Mouse (Mus musculus) fat pad, adult 2 months (tissue): Measurements from ENCODE around the gene Gramd1a.

Source experiments
- DNase-seq: peaks from one replicate; pipeline ENCODE4 v3.0.0-alpha.2; 2011; ENCODE audit warnings: low read depth, low spot score; ENCODE audit errors: extremely low read depth

Gene Gramd1a

GRCm38 (mm10) chr7:31097583-31098248 lies 58.0 kb downstream of the Gramd1a start:
- DNase-seq = no peak

- DNase-seq = no peak
These were observed 58.7 kb downstream of the Gramd1a start for GRCm38 (mm10) chr7:31096892-31097564.

DNA sequence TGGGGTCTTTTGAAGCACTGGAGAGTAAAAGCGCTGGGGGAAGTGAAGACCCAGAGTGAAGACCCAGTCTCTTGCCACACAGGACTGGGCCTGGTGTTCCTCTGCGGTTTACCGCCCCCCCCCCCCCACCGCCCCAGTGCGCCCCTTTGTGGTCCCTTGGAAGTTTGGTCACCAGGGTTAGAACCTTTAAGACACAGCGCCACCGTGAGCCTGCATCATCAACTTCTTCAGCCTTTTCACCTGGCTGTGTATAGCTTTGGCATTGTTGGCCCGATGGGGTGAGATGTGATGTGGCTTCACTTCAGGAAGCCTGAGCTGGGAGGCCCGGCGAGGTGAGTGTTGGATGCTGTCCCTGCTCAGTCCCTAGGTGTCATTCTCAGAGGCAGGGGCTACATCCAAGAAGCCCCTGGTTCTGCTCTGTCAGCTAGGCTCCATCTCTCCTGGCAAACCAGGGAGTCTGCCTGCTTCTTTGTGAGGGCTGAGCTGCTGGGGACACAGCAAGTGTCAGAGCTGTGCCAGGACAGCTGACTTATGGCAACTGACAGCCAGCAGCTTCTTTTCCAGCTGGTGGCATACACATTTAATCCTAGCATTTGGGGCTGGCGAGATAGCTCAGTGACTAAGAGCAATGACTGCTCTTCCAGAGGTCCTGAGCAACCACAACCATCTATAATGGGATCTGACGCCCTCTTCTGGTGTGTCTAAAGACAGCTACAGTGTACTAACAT lies 60.8 kb downstream of the Gramd1a start:
- DNase-seq = no peak

DNA sequence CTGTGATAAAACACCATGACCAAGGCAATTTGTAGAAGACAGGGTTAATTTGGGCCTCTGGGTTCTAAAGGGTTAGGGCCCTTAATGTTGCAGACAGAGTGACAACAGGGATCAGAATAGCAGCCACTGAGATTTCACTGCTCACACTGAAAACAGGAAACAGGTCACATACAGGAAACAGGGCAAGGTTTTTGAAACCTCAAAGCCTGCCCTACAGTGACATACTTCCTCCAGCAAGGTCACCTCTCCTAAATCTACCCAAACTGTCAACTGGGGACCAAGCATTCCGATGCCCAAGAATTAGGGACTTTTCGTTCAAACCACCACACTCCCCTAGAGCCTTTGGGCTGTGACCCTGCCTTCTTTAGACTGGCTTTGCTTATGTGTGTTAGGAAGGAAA lies 66.0 kb downstream of the Gramd1a start:
- DNase-seq = no peak

GRCm38 (mm10) chr7:31088206-31088605 lies 67.5 kb downstream of the Gramd1a start:
- no peak for DNase-seq

DNA sequence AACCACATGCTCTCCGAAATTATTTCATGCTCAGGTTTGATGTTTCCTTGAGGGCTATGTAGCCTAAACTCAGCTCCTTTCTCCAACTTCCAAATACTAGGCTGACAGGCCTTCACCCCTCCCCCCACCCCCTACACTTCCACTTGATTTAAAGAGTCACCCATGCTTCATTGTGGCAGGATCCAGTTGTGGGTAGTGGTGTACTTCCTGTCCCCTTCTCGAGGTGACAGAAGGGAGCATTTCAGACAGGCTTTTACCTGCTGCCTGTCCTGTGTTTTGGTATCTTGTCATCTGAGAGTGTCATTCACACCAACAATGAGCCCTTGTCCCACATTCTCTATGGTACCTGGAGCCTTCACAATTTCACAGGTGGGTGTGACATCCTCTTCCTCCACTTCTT lies 68.4 kb downstream of the Gramd1a start:
- no peak for DNase-seq

- no peak for DNase-seq
These were observed 69.4 kb downstream of the Gramd1a start for GRCm38 (mm10) chr7:31086175-31086755.

- DNase-seq = no peak
These were observed 70.5 kb downstream of the Gramd1a start for GRCm38 (mm10) chr7:31085171-31085570.

DNA sequence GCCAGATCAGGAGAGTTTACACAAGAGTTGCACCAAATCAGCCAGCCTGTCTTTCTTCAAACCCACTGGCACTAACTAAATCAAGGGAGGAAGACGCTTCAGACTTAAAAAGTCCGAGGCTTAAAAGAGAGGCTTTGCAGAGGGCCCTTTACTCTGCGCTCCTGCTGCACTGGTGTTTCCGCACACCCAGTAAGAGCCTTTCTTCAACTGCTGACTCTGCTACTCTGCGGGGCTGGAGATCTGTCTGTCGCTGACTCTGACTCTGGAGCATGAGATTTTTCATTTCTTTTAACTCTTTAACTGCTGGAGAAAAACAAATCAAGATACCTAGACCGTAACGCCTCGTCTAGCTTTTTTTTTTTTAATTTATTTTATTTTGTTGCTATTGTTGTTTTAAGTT lies 71.6 kb downstream of the Gramd1a start:
- no peak for DNase-seq

DNA sequence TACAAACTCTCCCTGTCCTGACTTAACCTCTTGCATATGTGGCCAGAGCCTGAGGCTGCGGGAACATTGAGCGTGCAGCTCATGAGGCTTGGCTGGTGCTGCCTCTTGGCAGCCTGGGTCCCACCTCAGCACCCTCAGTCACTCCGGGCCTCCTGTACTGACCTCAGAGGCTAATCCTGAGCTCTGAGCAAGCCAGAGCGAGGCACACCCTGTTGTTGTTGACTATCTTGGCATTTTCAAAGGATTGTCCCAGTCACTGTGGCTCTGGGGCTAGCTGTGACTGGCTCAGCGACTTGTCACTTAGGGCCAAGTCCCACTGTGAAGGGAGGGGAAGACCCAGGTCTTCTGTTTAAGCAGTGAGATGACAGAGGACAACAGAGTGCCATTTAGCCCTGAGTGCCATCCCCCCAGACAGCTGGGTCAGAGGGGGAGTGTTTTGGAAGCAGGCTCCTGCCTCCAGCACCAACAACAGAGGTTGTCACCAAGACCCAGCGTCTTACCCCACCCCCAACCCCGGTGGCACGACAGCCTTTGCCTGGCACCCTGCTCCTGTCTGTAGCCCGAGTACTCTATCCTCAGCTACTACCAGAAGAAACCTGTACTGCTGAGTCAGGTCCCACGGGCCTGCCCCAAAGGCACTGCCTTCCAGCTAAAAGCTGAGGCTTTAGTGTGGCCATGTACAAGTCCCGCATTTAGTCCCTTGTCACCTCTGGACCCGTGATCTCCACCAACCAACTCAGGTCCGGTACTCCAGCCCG lies 72.7 kb downstream of the Gramd1a start:
- DNase-seq = no peak

- DNase-seq = no peak
These were observed 73.6 kb downstream of the Gramd1a start for GRCm38 (mm10) chr7:31082106-31082505.

GRCm38 (mm10) chr7:31081106-31081505 lies 74.6 kb downstream of the Gramd1a start:
- DNase-seq = no peak

DNA sequence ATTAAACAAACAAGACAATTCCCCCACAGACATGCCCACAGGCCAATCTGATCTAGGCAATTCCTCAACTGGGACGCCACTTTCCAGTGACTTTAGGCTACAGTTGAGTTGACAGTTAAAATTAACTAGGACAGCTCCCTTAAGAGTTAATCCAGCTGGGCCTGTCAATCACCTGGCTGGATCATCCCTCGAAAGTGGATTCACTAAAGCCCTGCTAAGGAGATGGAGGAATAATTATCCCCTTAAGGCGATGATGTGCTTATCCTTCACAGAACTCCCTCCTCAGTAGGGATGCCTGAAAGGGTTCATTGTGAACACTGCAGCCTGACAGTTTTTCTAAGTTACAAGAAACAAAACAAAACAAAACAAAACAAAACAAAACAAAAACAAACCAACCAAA lies 75.1 kb downstream of the Gramd1a start:
- DNase-seq = no peak
